Mouse (Mus musculus) kidney, adult 2 months (tissue): Measurements from ENCODE around the gene BC055324. TPM values are rescaled to one million over a fixed set of nuclear protein-coding genes. Genes with fewer than 3 reads are reported as not detected.
"Not testable (repeated sequence)": the region's sequence is repeated elsewhere in the genome, so short reads cannot be mapped to it uniquely, and the experiment has no call there.

ENCODE experiments used
- DNase-seq: peaks from one replicate; pipeline ENCODE4 v3.0.0; 2021
- H3K27ac ChIP-seq: fragments of 200-500 bp; 2 replicates; pipeline ENCODE4 v1.5.1; 2012; ENCODE audit warnings: low read depth, low read length, control low read depth, inconsistent platforms; ENCODE audit not compliant: insufficient read depth
- H3K27me3 ChIP-seq: fragments of 200-500 bp; replicated peaks from 2 replicates; pipeline ENCODE4 v1.6.1; 2012; ENCODE audit warnings: mild to moderate bottlenecking, moderate library complexity, low read length, inconsistent platforms; ENCODE audit not compliant: control insufficient read depth, insufficient read depth
- H3K36me3 ChIP-seq: fragments of 200-500 bp; 2 replicates; pipeline ENCODE4 v1.6.1; 2012; ENCODE audit warnings: mild to moderate bottlenecking, moderate library complexity, low read length, inconsistent platforms; ENCODE audit not compliant: control insufficient read depth, insufficient read depth
- H3K4me1 ChIP-seq: fragments of 200-500 bp; 2 replicates; pipeline ENCODE4 v1.6.1; 2011; ENCODE audit warnings: low read length; ENCODE audit not compliant: control insufficient read depth, insufficient read depth
- H3K4me3 ChIP-seq: fragments of 200-500 bp; 2 replicates; pipeline ENCODE4 v1.5.1; 2011; ENCODE audit warnings: mild to moderate bottlenecking, low read depth, low read length, control low read depth; ENCODE audit not compliant: insufficient read depth
- CTCF ChIP-seq: fragments of 200-500 bp; conservative IDR thresholded peaks from 2 replicates; pipeline ENCODE4 v1.5.1; 2011; ENCODE audit warnings: low read depth, mild to moderate bottlenecking, control low read depth, low read length, moderate library complexity, mixed read lengths; ENCODE audit not compliant: insufficient read depth, insufficient read length
- POLR2A ChIP-seq: fragments of 200-500 bp; IDR thresholded peaks from one replicate; pipeline ENCODE4 v1.6.1; 2011; ENCODE audit warnings: low read depth, low read length, control low read depth
- WGBS: fragments of 180-500 bp; shearing (Covaris S2); methylation state at CpG from one replicate; pipeline ENCODE4 v1.1.7; 2018; 5-methylcytosine and 5-hydroxymethylcytosine counted together
- polyA plus RNA-seq: library from polyadenylated mRNA; depleted of rRNA; stranded (reverse); fragments of >200 nt; gene quantifications from 2 replicates; pipeline ENCODE4 v1.2.3, GENCODE M21; 2012; rRNA removed

Gene BC055324
- polyA plus RNA-seq: 0.49 and 1.0 TPM in 2 replicates

DNA sequence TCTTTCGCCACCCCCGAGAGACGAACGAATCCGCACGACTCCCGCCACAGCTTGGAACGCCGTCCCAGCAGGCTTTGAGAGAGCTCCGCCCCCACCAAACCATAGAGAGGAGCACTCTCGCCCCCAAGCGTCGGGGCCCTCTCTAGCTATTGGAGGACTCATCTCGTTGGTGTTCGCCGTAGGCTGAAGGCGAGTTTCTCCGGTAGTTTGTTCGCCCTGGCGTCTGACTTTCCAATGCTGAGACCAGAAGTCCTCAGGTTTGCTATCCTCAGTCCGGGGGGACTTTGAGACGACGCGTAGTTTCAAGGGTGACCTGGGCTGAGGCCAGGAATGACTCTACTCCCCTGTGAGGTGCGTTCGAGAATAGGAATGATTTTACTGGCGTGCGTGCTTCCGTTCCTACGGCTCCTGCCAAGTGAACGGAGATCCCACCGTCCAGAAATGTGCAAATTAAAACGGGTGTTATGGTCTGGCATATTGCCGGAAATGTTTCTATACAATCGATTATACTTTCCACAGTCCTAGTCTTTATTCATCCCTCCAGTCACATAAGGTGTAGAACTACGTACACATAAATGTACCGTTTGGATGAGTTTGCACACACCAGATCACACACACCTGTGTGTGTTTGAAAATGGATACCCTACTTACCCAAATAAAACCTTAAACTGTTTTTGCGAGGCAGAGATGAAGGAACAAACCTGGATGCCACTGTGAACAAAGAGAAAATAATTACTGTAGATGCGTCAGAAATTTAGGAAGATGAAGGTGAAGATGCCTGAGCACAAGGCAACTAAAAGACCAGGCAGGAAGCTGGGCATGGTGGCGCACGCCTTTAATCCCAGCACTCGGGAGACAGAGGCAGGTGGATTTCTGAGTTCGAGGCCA, at the start of gene BC055324, which contains the start of gene Mettl18:
Gene BC055324 (minus strand): TSS at position 76 of the 888 bp plus-strand sequence.
Gene Mettl18 (plus strand): TSS at position 169 of the 888 bp plus-strand sequence.
- WGBS: 2% methylated on average over 43 of the region's 43 CpGs
- peak; percentile 93 for DNase-seq
- no peaks in the 10 kb centered on the region for H3K36me3 ChIP-seq
- no peaks in the 10 kb centered on the region for H3K4me1 ChIP-seq
- H3K27me3 ChIP-seq: no peaks in the 10 kb centered on the region
- H3K27ac ChIP-seq: peak within 1 kb of the TSS; percentile 81
- peak within 1 kb of the TSS; percentile 84 for H3K4me3 ChIP-seq
- TF ChIP-seq POLR2A (no peak), CTCF (no peak)

DNA sequence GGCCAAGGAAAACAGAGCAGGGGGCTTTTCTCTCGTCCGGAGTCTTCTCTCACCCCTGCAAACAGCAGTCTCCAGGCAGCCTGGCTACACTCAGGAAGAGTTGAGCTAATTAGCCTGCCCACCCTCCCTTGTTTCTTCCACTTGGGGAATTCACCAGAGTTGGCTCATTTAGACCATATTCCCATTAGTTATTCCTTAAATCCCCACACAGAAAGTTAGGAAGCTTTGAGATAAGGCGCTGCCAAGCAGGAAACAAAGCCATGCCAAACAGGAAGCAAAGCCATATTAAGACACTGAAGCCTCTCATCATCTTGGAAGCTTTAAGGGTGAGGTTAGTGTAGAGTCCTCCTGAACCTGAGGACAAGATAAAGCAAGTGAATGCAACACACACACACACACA, 49.0 kb upstream of the BC055324 start:
- H3K4me1 ChIP-seq: no peaks in the 10 kb centered on the region; the same call in 1 of the 2 replicates
- no peaks in the 10 kb centered on the region for H3K27me3 ChIP-seq
- DNase-seq: peak; percentile 84
- no peaks in the 10 kb centered on the region for H3K36me3 ChIP-seq
- H3K27ac ChIP-seq: no peak overlapping the region
- 58% methylated on average over 3 of the region's 3 CpGs for WGBS
- H3K4me3 ChIP-seq: no peak overlapping the region
- TF ChIP-seq CTCF (no peak), POLR2A (no peak)

DNA sequence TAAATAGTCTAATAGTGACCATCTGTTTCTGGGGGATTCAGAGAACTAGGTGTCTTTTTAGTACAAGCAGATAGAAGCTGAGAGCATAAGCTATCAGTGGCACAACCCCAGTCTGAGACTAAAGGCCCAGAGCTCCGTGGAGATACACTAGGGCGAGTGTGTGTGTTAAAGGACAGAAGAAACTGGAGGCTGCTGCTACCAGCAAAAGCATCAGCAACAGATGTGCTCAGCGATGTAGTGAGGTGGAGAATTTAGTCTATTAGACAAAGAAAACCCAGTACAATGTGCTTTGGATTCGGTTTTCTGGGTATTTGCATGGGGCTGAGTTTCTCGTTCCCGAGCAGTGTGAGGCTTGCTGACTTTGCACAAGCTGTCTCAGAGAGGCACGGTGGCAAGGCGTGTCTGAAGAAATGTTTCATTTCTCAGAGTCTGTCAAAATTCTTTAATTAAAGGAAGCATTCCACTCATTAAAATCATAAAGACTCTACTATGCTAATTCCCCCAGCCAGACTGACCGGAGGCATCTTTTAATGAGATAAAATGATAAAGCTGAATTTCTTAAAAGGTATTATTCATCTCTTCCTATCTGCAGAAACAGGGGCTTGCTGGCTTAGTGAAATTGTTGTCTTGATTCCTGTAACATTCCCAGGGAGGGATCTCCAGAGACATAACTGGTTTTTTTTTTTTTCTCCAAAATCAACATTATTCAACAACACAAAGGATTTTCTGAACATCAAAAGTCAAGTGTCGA, 46.0 kb upstream of the BC055324 start:
- H3K4me1 ChIP-seq: no peaks in the 10 kb centered on the region; the same call in 1 of the 2 replicates
- no peak for DNase-seq
- H3K27me3 ChIP-seq: no peaks in the 10 kb centered on the region
- H3K27ac ChIP-seq: no peak overlapping the region
- 75% methylated on average over 10 of the region's 10 CpGs for WGBS
- no peak for TF ChIP-seq CTCF
- TF ChIP-seq POLR2A: no peak
- H3K36me3 ChIP-seq: no peaks in the 10 kb centered on the region
- no peak overlapping the region for H3K4me3 ChIP-seq

DNA sequence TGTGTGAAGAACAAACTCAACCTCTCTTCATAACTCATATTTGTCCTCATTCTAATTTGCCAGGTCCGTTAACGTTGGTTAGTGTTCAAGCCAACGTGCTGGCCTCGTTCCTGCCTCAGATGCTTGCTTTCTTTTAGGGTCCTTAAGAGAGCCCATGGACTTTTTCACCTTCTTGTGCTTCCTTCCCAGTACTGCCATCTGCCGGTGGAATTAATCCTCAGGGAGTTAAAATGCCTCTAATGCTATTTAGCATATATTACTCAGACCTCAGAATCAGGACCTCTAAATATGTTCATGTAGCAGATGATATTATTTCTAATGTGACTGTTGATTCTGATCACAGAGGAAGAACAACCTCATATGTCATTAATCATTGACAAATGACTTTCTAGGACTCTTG, 32.8 kb upstream of the BC055324 start:
- no peaks in the 10 kb centered on the region for H3K36me3 ChIP-seq
- 61% methylated on average over 5 of the region's 5 CpGs for WGBS
- peak; percentile 27 for DNase-seq
- no peaks in the 10 kb centered on the region for H3K4me1 ChIP-seq
- H3K27me3 ChIP-seq: no peaks in the 10 kb centered on the region
- H3K4me3 ChIP-seq: no peak overlapping the region
- TF ChIP-seq POLR2A (no peak), CTCF (no peak)
- H3K27ac ChIP-seq: no peak overlapping the region

DNA sequence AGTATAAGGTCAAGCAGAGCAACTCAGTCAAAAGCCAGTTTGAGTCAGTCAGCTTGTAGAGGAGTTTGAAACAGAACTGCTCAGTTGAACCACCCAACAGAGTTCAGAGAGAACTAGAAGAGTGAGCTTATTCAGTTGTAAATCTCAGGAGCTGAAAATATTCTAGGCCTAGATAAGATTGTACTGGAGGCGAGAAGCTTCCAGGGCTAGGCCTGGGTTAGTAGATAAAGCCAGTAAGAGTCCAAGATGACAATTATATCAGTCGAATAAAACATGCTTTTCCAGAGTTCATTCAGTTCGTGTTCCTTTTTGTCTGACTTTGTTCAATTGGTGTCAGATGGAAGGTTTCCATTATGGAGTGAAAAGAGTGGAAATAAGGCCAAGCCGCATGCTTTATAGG, 31.1 kb upstream of the BC055324 start:
- WGBS: 89% methylated on average over 4 of the region's 4 CpGs

DNA sequence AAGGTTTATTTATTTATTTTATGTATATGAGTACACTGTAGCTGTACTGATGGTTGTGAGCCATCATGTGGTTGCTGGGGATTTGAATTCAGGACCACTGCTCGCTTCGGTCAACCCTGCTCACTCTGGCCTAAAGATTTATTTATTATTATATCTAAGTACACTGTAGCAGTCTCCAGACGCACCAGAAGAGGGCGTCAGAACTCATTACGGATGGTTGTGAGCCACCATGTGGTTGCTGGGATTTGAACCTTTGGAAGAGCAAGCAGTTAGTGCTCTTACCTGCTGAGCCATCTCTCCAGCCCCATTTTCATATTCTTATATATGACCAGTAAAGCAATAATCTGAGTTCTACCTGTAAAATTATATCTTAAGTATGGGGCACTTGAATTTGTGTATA, 27.5 kb upstream of the BC055324 start:
- not testable (repeated sequence) for H3K27me3 ChIP-seq, H3K27ac ChIP-seq, H3K36me3 ChIP-seq, DNase-seq, H3K4me3 ChIP-seq, H3K4me1 ChIP-seq
- WGBS: 81% methylated on average over 5 of the region's 5 CpGs

More for the DNA sequence above, 31.1 kb upstream of the BC055324 start:
- Histone ChIP-seq H3K4me1 (no peaks in the 10 kb centered on the region), H3K27me3 (no peaks in the 10 kb centered on the region), H3K27ac (no peak overlapping the region), H3K4me3 (no peak overlapping the region), H3K36me3 (no peaks in the 10 kb centered on the region)
- DNase-seq: no peak
- TF ChIP-seq POLR2A (no peak), CTCF (no peak)

DNA sequence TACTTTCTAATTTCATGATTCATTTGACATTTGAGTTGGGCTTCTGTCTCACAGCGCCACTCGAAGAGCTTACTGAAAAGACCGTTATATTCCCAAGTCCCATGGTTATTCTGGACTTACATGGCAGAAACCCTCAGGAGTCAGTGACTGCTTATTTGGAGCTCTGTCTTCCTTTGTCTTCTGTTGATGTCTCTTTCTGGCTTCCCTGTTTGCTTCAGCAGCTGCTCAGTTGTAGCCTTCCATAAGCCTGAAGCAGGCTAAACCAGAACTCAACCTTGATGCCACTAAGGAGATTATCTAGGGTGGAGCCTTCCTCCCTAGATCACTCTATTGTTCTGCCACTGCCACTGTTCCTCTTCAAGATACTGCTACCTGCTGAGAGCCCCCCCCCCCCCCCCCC, 26.1 kb upstream of the BC055324 start:
- not testable (repeated sequence) for H3K36me3 ChIP-seq, H3K27me3 ChIP-seq, H3K4me1 ChIP-seq, H3K4me3 ChIP-seq, DNase-seq, H3K27ac ChIP-seq
- 96% methylated on average over 3 of the region's 3 CpGs for WGBS
